Mouse (Mus musculus): ENCODE data around the gene Rnf32.

Gene Rnf32

DNA sequence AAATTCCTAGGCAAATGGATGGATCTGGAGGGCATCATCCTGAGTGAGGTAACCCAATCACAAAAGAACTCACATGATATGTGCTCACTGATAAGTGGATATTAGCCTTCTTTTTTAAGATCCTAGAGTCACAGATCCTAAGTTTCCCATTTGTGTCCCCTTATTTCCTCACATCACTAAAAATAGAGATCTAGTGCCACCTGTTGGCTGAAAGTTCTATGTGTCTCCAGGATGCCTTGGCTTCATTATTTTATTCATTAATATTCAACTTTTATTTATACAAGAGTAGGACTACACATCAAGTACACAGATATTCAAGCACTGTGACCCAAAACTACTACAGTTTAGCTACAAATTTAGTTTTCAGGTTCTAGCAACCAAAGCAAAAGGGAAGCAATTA lies 79.0 kb downstream of the Rnf32 start:
- DNase-seq = no peak

Measured in cerebellum, adult 9-10 months (tissue).